Mouse (Mus musculus): ENCODE results near the gene Insig2. TPM values are rescaled to one million over a fixed set of nuclear protein-coding genes. Genes with fewer than 3 reads are reported as not detected.

Gene Insig2
- total RNA-seq, 1 experiment, result 24.9 TPM

DNA sequence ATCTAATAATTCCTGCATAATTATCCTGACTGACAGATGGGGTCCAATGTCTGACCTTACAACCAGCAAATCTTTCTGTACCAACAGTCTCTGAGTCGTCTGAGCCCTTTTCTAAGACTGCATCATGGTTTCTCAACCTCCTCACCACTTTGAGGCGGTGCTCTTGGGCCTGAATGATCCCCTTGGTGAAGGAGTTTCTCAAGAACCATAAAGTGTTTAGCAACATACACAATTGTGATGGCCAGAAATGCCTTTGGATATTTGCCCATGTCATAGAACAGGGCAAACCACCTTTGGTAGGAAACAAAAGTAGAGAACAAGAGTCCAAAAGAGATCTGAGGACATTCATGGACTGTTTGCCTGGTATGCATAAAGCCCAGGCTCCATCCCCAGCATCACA lies 41.2 kb upstream of the Insig2 start:
- Histone ChIP-seq H3K36me3 (ENCODE audit: control insufficient read depth, insufficient read depth, low read length, poor library complexity, severe bottlenecking) (no peaks in the 10 kb centered on the region), H3K9ac (ENCODE audit: insufficient read depth, low read depth, low read length, poor library complexity, severe bottlenecking) (no peak overlapping the region), H3K9me3 (ENCODE audit: control insufficient read depth, insufficient read depth, low read depth, low read length) (no peaks in the 10 kb centered on the region), H3K4me3 (ENCODE audit: insufficient read depth in 1 of 2, low read depth in 1 of 2, low read length in 2 of 2, poor library complexity in 1 of 2, severe bottlenecking in 1 of 2) (no peak overlapping the region), H3K4me1 (ENCODE audit: control insufficient read depth in 2 of 2, insufficient read depth in 2 of 2, low read length in 2 of 2, poor library complexity in 1 of 2) (no peaks in the 10 kb centered on the region), H3K27ac (ENCODE audit: insufficient read depth, low read depth, low read length, poor library complexity, severe bottlenecking) (no peak overlapping the region)
- DNase-seq (ENCODE audit: low read depth, low spot score), result no peak
- in situ Hi-C loops (cut with MboI; ENCODE audit: low sequenced_read_pairs in 2 of 2, unreplicated experiment in 2 of 2), result no loop called here
- TF ChIP-seq ZNF384 (IDR thresholded peaks at IDR 0.05; ENCODE audit: low read depth, low read length) (no peak), CHD2 (IDR thresholded peaks at IDR 0.05; ENCODE audit: low read depth, low read length) (no peak), HCFC1 (IDR thresholded peaks at IDR 0.05; ENCODE audit: borderline replicate concordance, insufficient read depth, low read length) (no peak), MAFK (IDR thresholded peaks at IDR 0.05; ENCODE audit: insufficient read depth, low read depth, low read length) (no peak), ZC3H11A (IDR thresholded peaks at IDR 0.05; ENCODE audit: borderline replicate concordance, low read depth, low read length) (no peak)

GRCm38 (mm10) chr1:121372656-121373055 lies 40.3 kb upstream of the Insig2 start:
- Histone ChIP-seq H3K27ac (ENCODE audit: insufficient read depth, low read depth, low read length, poor library complexity, severe bottlenecking) (no peak overlapping the region), H3K36me3 (ENCODE audit: control insufficient read depth, insufficient read depth, low read length, poor library complexity, severe bottlenecking) (no peaks in the 10 kb centered on the region), H3K4me1 (ENCODE audit: control insufficient read depth in 2 of 2, insufficient read depth in 2 of 2, low read length in 2 of 2, poor library complexity in 1 of 2) (no peaks in the 10 kb centered on the region), H3K9ac (ENCODE audit: insufficient read depth, low read depth, low read length, poor library complexity, severe bottlenecking) (no peak overlapping the region), H3K9me3 (ENCODE audit: control insufficient read depth, insufficient read depth, low read depth, low read length) (no peaks in the 10 kb centered on the region), H3K4me3 (ENCODE audit: insufficient read depth in 1 of 2, low read depth in 1 of 2, low read length in 2 of 2, poor library complexity in 1 of 2, severe bottlenecking in 1 of 2) (no peak overlapping the region)
- no peak for DNase-seq (ENCODE audit: low read depth, low spot score)
- in situ Hi-C loops (cut with MboI; ENCODE audit: low sequenced_read_pairs in 2 of 2, unreplicated experiment in 2 of 2), result no loop called here
- TF ChIP-seq CHD2 (IDR thresholded peaks at IDR 0.05; ENCODE audit: low read depth, low read length) (no peak), HCFC1 (IDR thresholded peaks at IDR 0.05; ENCODE audit: borderline replicate concordance, insufficient read depth, low read length) (no peak), MAFK (IDR thresholded peaks at IDR 0.05; ENCODE audit: insufficient read depth, low read depth, low read length) (no peak), ZC3H11A (IDR thresholded peaks at IDR 0.05; ENCODE audit: borderline replicate concordance, low read depth, low read length) (no peak), ZNF384 (IDR thresholded peaks at IDR 0.05; ENCODE audit: low read depth, low read length) (no peak)

DNA sequence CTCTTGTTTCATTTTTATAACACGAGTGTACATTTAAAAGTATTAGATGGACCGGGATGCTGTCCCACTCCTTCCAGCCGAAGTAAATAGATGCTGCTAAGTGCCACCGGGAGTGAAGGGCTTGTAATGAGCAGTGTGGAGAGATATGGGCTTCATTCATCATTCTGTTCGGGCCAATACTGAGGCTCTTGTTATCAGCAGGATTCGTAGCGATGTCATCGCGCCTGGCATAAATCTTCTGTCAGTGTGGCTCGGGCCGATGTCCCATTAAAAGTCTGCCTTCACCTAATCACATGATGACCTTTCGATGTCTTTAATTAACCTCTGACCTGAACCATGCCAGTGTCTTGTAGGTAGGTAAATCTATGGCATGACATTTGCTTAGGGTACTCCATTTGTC lies 39.1 kb upstream of the Insig2 start:
- Histone ChIP-seq H3K36me3 (ENCODE audit: control insufficient read depth, insufficient read depth, low read length, poor library complexity, severe bottlenecking) (no peaks in the 10 kb centered on the region), H3K4me1 (ENCODE audit: control insufficient read depth in 2 of 2, insufficient read depth in 2 of 2, low read length in 2 of 2, poor library complexity in 1 of 2) (no peaks in the 10 kb centered on the region)

DNA sequence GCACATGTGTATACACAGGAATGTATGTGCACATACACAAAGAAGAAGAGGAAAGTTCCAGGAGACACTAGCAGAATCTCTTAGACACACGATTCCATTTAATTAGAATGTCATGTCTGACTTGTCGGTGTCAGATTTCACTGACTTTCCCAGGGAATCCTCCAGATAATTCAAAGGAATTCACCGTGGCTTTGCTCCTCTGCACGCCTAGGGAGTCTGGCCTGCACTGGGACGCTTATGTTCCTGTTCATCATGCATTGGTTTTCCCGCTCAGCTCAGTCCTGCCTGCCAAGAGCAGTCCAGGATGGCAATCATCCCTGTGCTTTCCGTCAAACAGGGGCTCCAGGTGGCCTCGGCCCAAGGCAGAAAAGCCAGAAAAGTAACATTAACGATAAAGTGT lies 34.9 kb upstream of the Insig2 start:
- TF ChIP-seq CHD2 (IDR thresholded peaks at IDR 0.05; ENCODE audit: low read depth, low read length), result no peak
- TF ChIP-seq ZC3H11A (IDR thresholded peaks at IDR 0.05; ENCODE audit: borderline replicate concordance, low read depth, low read length), result no peak
- TF ChIP-seq ZNF384 (IDR thresholded peaks at IDR 0.05; ENCODE audit: low read depth, low read length), result no peak
- no peak for TF ChIP-seq MAFK (IDR thresholded peaks at IDR 0.05; ENCODE audit: insufficient read depth, low read depth, low read length)
- no peak for TF ChIP-seq HCFC1 (IDR thresholded peaks at IDR 0.05; ENCODE audit: borderline replicate concordance, insufficient read depth, low read length)
- Histone ChIP-seq H3K4me3 (ENCODE audit: insufficient read depth in 1 of 2, low read depth in 1 of 2, low read length in 2 of 2, poor library complexity in 1 of 2, severe bottlenecking in 1 of 2) (no peak overlapping the region), H3K27ac (ENCODE audit: insufficient read depth, low read depth, low read length, poor library complexity, severe bottlenecking) (no peak overlapping the region), H3K9ac (ENCODE audit: insufficient read depth, low read depth, low read length, poor library complexity, severe bottlenecking) (no peak overlapping the region), H3K36me3 (ENCODE audit: control insufficient read depth, insufficient read depth, low read length, poor library complexity, severe bottlenecking) (no peaks in the 10 kb centered on the region), H3K4me1 (ENCODE audit: control insufficient read depth in 2 of 2, insufficient read depth in 2 of 2, low read length in 2 of 2, poor library complexity in 1 of 2) (no peaks in the 10 kb centered on the region), H3K9me3 (ENCODE audit: control insufficient read depth, insufficient read depth, low read depth, low read length) (no peaks in the 10 kb centered on the region)
- in situ Hi-C loops (cut with MboI; ENCODE audit: low sequenced_read_pairs in 2 of 2, unreplicated experiment in 2 of 2), result no loop called here
- DNase-seq (ENCODE audit: low read depth, low spot score), result no peak

More for the DNA sequence above, 39.1 kb upstream of the Insig2 start:
- Histone ChIP-seq H3K9me3 (ENCODE audit: control insufficient read depth, insufficient read depth, low read depth, low read length) (no peaks in the 10 kb centered on the region), H3K4me3 (ENCODE audit: insufficient read depth in 1 of 2, low read depth in 1 of 2, low read length in 2 of 2, poor library complexity in 1 of 2, severe bottlenecking in 1 of 2) (no peak overlapping the region), H3K9ac (ENCODE audit: insufficient read depth, low read depth, low read length, poor library complexity, severe bottlenecking) (no peak overlapping the region), H3K27ac (ENCODE audit: insufficient read depth, low read depth, low read length, poor library complexity, severe bottlenecking) (no peak overlapping the region)
- in situ Hi-C loops (cut with MboI; ENCODE audit: low sequenced_read_pairs in 2 of 2, unreplicated experiment in 2 of 2), result no loop called here
- TF ChIP-seq HCFC1 (IDR thresholded peaks at IDR 0.05; ENCODE audit: borderline replicate concordance, insufficient read depth, low read length) (no peak), CHD2 (IDR thresholded peaks at IDR 0.05; ENCODE audit: low read depth, low read length) (no peak), ZNF384 (IDR thresholded peaks at IDR 0.05; ENCODE audit: low read depth, low read length) (no peak), ZC3H11A (IDR thresholded peaks at IDR 0.05; ENCODE audit: borderline replicate concordance, low read depth, low read length) (no peak), MAFK (IDR thresholded peaks at IDR 0.05; ENCODE audit: insufficient read depth, low read depth, low read length) (no peak)
- no peak for DNase-seq (ENCODE audit: low read depth, low spot score)

GRCm38 (mm10) chr1:121360561-121360960 lies 28.2 kb upstream of the Insig2 start:
- H3K27ac ChIP-seq (ENCODE audit: insufficient read depth, low read depth, low read length, poor library complexity, severe bottlenecking), result no peak overlapping the region
- H3K9me3 ChIP-seq (ENCODE audit: control insufficient read depth, insufficient read depth, low read depth, low read length), result no peaks in the 10 kb centered on the region
- no peak overlapping the region for H3K9ac ChIP-seq (ENCODE audit: insufficient read depth, low read depth, low read length, poor library complexity, severe bottlenecking)
- no peak for DNase-seq (ENCODE audit: low read depth, low spot score)
- in situ Hi-C loops (cut with MboI; ENCODE audit: low sequenced_read_pairs in 2 of 2, unreplicated experiment in 2 of 2), result no loop called here
- H3K4me3 ChIP-seq (ENCODE audit: insufficient read depth in 1 of 2, low read depth in 1 of 2, low read length in 2 of 2, poor library complexity in 1 of 2, severe bottlenecking in 1 of 2), result no peak overlapping the region
- no peak for TF ChIP-seq CHD2 (IDR thresholded peaks at IDR 0.05; ENCODE audit: low read depth, low read length)
- H3K36me3 ChIP-seq (ENCODE audit: control insufficient read depth, insufficient read depth, low read length, poor library complexity, severe bottlenecking), result no peaks in the 10 kb centered on the region
- no peaks in the 10 kb centered on the region for H3K4me1 ChIP-seq (ENCODE audit: control insufficient read depth in 2 of 2, insufficient read depth in 2 of 2, low read length in 2 of 2, poor library complexity in 1 of 2)
